Mouse (Mus musculus): ENCODE results near the gene Ncr1. TPM values are rescaled to one million over a fixed set of nuclear protein-coding genes. Genes with fewer than 3 reads are reported as not detected.
"Not testable (repeated sequence)": the region's sequence is repeated elsewhere in the genome, so short reads cannot be mapped to it uniquely, and the experiment has no call there.

Gene Ncr1
- polyA plus RNA-seq (2015; fragmentation: Nextera tagmentation; extraction: Ambion mirVana) = 1.3 and 2.0 TPM in 2 replicates

GRCm38 (mm10) chr7:4337509-4337908, at the start of gene Ncr1:
Ncr1 (plus strand) TSS chr7:4337724.
- DNase-seq (ENCODE audit: low spot score) = no peak

- no peak for DNase-seq (ENCODE audit: low spot score)
Measured at GRCm38 (mm10) chr7:4292638-4293037, 44.9 kb upstream of the Ncr1 start.

- DNase-seq (ENCODE audit: low spot score) = peak; percentile 19
Measured at GRCm38 (mm10) chr7:4297189-4297588, 40.3 kb upstream of the Ncr1 start.

- DNase-seq (ENCODE audit: low spot score) = no peak
Measured at GRCm38 (mm10) chr7:4300166-4300565, 37.4 kb upstream of the Ncr1 start.

- DNase-seq (ENCODE audit: low spot score) = no peak
Measured at GRCm38 (mm10) chr7:4303457-4303856, 34.1 kb upstream of the Ncr1 start.

- DNase-seq (ENCODE audit: low spot score) = not testable (repeated sequence)
Measured at GRCm38 (mm10) chr7:4313109-4313508, 24.4 kb upstream of the Ncr1 start.

GRCm38 (mm10) chr7:4313531-4313930, 24.0 kb upstream of the Ncr1 start:
- not testable (repeated sequence) for DNase-seq (ENCODE audit: low spot score)

- no peak for DNase-seq (ENCODE audit: low spot score)
Measured at GRCm38 (mm10) chr7:4323301-4323700, 14.2 kb upstream of the Ncr1 start.

- DNase-seq (ENCODE audit: low spot score) = no peak
Measured at GRCm38 (mm10) chr7:4373521-4373920, 36.0 kb downstream of the Ncr1 start.

Small RNAs within 50 kb of the gene (microRNA-seq; reads per million reads assigned to microRNA genes)
- gene Gm24752 (ENCODE audit: borderline number of aligned reads) = not detected
- gene Gm25349 (ENCODE audit: borderline number of aligned reads) = not detected

Other genes starting within 250 kb of the Ncr1 start
- gene Ttyh1, start 218.3 kb upstream of the Ncr1 start, polyA plus RNA-seq (2015; fragmentation: Nextera tagmentation; extraction: Ambion mirVana) = 0.76 and 0.96 TPM in 2 replicates
- gene Leng8, start 200.7 kb upstream of the Ncr1 start, polyA plus RNA-seq (2015; fragmentation: Nextera tagmentation; extraction: Ambion mirVana) = 23.0 and 30.9 TPM in 2 replicates
- 7.0 and 8.7 TPM in 2 replicates for gene Leng9, start 187.3 kb upstream of the Ncr1 start, polyA plus RNA-seq (2015; fragmentation: Nextera tagmentation; extraction: Ambion mirVana)
- gene Cdc42ep5, start 172.9 kb upstream of the Ncr1 start, polyA plus RNA-seq (2015; fragmentation: Nextera tagmentation; extraction: Ambion mirVana) = 12.3 and 12.6 TPM in 2 replicates
- 0.08 TPM in 1 of 2 replicates, not detected in the other for gene Lilra5, start 100.0 kb upstream of the Ncr1 start, polyA plus RNA-seq (2015; fragmentation: Nextera tagmentation; extraction: Ambion mirVana)
- not detected in 2 replicates for gene Gp6, start 60.0 kb downstream of the Ncr1 start, polyA plus RNA-seq (2015; fragmentation: Nextera tagmentation; extraction: Ambion mirVana)
- 9.9 and 12.6 TPM in 2 replicates for gene Rdh13, start 107.9 kb downstream of the Ncr1 start, polyA plus RNA-seq (2015; fragmentation: Nextera tagmentation; extraction: Ambion mirVana)
- 0.79 and 5.9 TPM in 2 replicates for gene Eps8l1, start 123.0 kb downstream of the Ncr1 start, polyA plus RNA-seq (2015; fragmentation: Nextera tagmentation; extraction: Ambion mirVana)
- 36.3 and 48.3 TPM in 2 replicates for gene Ppp1r12c, start 164.0 kb downstream of the Ncr1 start, polyA plus RNA-seq (2015; fragmentation: Nextera tagmentation; extraction: Ambion mirVana)
- 27.0 and 28.8 TPM in 2 replicates for gene Tnnt1, start 178.7 kb downstream of the Ncr1 start, polyA plus RNA-seq (2015; fragmentation: Nextera tagmentation; extraction: Ambion mirVana)
- gene Tnni3, start 186.5 kb downstream of the Ncr1 start, polyA plus RNA-seq (2015; fragmentation: Nextera tagmentation; extraction: Ambion mirVana) = 2.5 and 3.0 TPM in 2 replicates
- gene Dnaaf3, start 194.7 kb downstream of the Ncr1 start, polyA plus RNA-seq (2015; fragmentation: Nextera tagmentation; extraction: Ambion mirVana) = 1.6 and 1.7 TPM in 2 replicates
- gene Syt5, start 209.8 kb downstream of the Ncr1 start, polyA plus RNA-seq (2015; fragmentation: Nextera tagmentation; extraction: Ambion mirVana) = 0.22 and 0.44 TPM in 2 replicates

Measured in thymus, postnatal 0 days (tissue).